20 mouse cellular contexts compared by ENCODE assay signal in genomic region chr7:74377909-74378308, GRCm38 (mm10).
DNase-seq lines count a peak whose midpoint lies in the region; ATAC-seq and TF ChIP-seq lines count a peak whose summit lies in the region.
"Had no signal": no experiment of that assay in that cellular context is flagged by ENCODE, and none has a peak within 500 bp of the region (broad histone marks: within the 10 kb centered on the region; RNA-seq: fewer than 3 reads in every experiment).

No protein-coding gene starts in this region.

- no peaks in the 10 kb centered on the region for H3K9me3 ChIP-seq in hindbrain, postnatal 0 days (ENCODE audit: low read length)
- H3K9me3 ChIP-seq in hindbrain, embryonic 12.5 days (replicated peaks) = no peaks in the 10 kb centered on the region
- H3K9me3 ChIP-seq in embryonic facial prominence, embryonic 12.5 days = no peaks in the 10 kb centered on the region
- H3K9me3 ChIP-seq: forebrain, embryonic 15.5 days; heart, embryonic 13.5 days; hindbrain, embryonic 13.5 days; intestine, embryonic 15.5 days had no signal

- H3K9ac ChIP-seq in hindbrain, postnatal 0 days (replicated peaks; ENCODE audit: low read length) = no peak overlapping the region
- no peak overlapping the region for H3K9ac ChIP-seq in hindbrain, embryonic 12.5 days
- H3K9ac ChIP-seq in embryonic facial prominence, embryonic 12.5 days = no peak overlapping the region
- H3K9ac ChIP-seq: forebrain, embryonic 15.5 days; heart, embryonic 13.5 days; hindbrain, embryonic 13.5 days; intestine, embryonic 15.5 days had no signal

- no peaks in the 10 kb centered on the region for H3K4me1 ChIP-seq in hindbrain, postnatal 0 days (ENCODE audit: insufficient read depth, low read length)
- no peaks in the 10 kb centered on the region for H3K4me1 ChIP-seq in hindbrain, embryonic 12.5 days
- H3K4me1 ChIP-seq in embryonic facial prominence, embryonic 12.5 days = peaks cover 5% of the 10 kb centered on the region; the same call in 1 of the 2 replicates
- H3K4me1 ChIP-seq: forebrain, embryonic 15.5 days; intestine, embryonic 15.5 days had no signal

- WGBS in hindbrain, postnatal 0 days = 78% methylated on average over 10 of the region's 10 CpGs
- WGBS in hindbrain, embryonic 12.5 days = 77% methylated on average over 10 of the region's 10 CpGs
- WGBS in embryonic facial prominence, embryonic 12.5 days = 32% methylated on average over 10 of the region's 10 CpGs

- TF ChIP-seq CTCF in hindbrain, postnatal 0 days (IDR thresholded peaks at IDR 0.05; ENCODE audit: low read depth) = no peak

- no peak overlapping the region for H3K4me3 ChIP-seq in hindbrain, postnatal 0 days (ENCODE audit: low read length)
- no peak overlapping the region for H3K4me3 ChIP-seq in hindbrain, embryonic 12.5 days
- no peak overlapping the region for H3K4me3 ChIP-seq in embryonic facial prominence, embryonic 12.5 days
- H3K4me3 ChIP-seq: forebrain, embryonic 15.5 days; heart, embryonic 13.5 days; hindbrain, embryonic 13.5 days; intestine, embryonic 15.5 days had no signal

- no peak overlapping the region for H3K4me2 ChIP-seq in hindbrain, postnatal 0 days (ENCODE audit: low read depth, low read length)
- H3K4me2 ChIP-seq in hindbrain, embryonic 12.5 days (replicated peaks) = no peak overlapping the region
- H3K4me2 ChIP-seq in embryonic facial prominence, embryonic 12.5 days (replicated peaks) = 0 out of 2 replicates have a peak overlapping the region, but pooled peaks have one; percentile 5
- H3K4me2 ChIP-seq: forebrain, embryonic 15.5 days; heart, embryonic 13.5 days; hindbrain, embryonic 13.5 days; intestine, embryonic 15.5 days had no signal

- no peak for ATAC-seq in hindbrain, postnatal 0 days
- no peak for ATAC-seq in hindbrain, embryonic 12.5 days (ENCODE audit: low FRiP score)
- ATAC-seq in embryonic facial prominence, embryonic 12.5 days (ENCODE audit: insufficient number of reproducible peaks, insufficient read depth, low FRiP score, low TSS enrichment) = no peak
- ATAC-seq in megakaryocyte, adult 5-6 weeks (ENCODE audit: poor library complexity, severe bottlenecking) = 0 out of 2 replicates have a peak, but pooled peaks have one; percentile 40
- no peak for ATAC-seq in activated CD4-positive, CD25-positive, alpha-beta regulatory T cell, adult 4 months
- ATAC-seq: forebrain, embryonic 15.5 days; intestine, embryonic 15.5 days had no signal

- no peaks in the 10 kb centered on the region for H3K36me3 ChIP-seq in hindbrain, postnatal 0 days (ENCODE audit: insufficient read depth, low read length)
- no peaks in the 10 kb centered on the region for H3K36me3 ChIP-seq in hindbrain, embryonic 12.5 days
- no peaks in the 10 kb centered on the region for H3K36me3 ChIP-seq in embryonic facial prominence, embryonic 12.5 days
- H3K36me3 ChIP-seq: forebrain, embryonic 15.5 days; heart, embryonic 13.5 days; hindbrain, embryonic 13.5 days; intestine, embryonic 15.5 days had no signal

- H3K27me3 ChIP-seq in hindbrain, postnatal 0 days (ENCODE audit: insufficient read depth, low read length) = no peaks in the 10 kb centered on the region
- H3K27me3 ChIP-seq in hindbrain, embryonic 12.5 days = no peaks in the 10 kb centered on the region
- H3K27me3 ChIP-seq in embryonic facial prominence, embryonic 12.5 days = no peaks in the 10 kb centered on the region
- H3K27me3 ChIP-seq: forebrain, embryonic 15.5 days; heart, embryonic 13.5 days; hindbrain, embryonic 13.5 days; intestine, embryonic 15.5 days had no signal

- DNase-seq in hindbrain, postnatal 0 days (ENCODE audit: low spot score) = peak; percentile 28
- peak; percentile 10 for DNase-seq in forelimb bud, embryonic 11.5 days (ENCODE audit: low read depth, low spot score)
- no peak for DNase-seq in spleen, postnatal 10 days (ENCODE audit: low spot score in 2 of 2)
- DNase-seq in left cerebral cortex, adult 9 months (ENCODE audit: low spot score in 2 of 2) = no peak
- DNase-seq: adrenal gland, postnatal 10 days; cerebellum, adult 11-12 months; cerebellum, adult 9-11 months; cerebellum, postnatal 36 days; gastrocnemius, postnatal 14 days; heart, adult 11 months; heart, postnatal 36 days; kidney, adult 2 months had no signal

- no peak overlapping the region for H3K27ac ChIP-seq in hindbrain, postnatal 0 days
- no peak overlapping the region for H3K27ac ChIP-seq in hindbrain, embryonic 12.5 days
- H3K27ac ChIP-seq in embryonic facial prominence, embryonic 12.5 days = no peak overlapping the region
- H3K27ac ChIP-seq: forebrain, embryonic 15.5 days; heart, embryonic 13.5 days; hindbrain, embryonic 13.5 days; intestine, embryonic 15.5 days had no signal

Comparison
In these comparisons a context has a peak if more than half of its experiments do, and no peak if none do; other contexts are left out.
1. DNase-seq: peak in hindbrain, postnatal 0 days (single experiment) and forelimb bud, embryonic 11.5 days (single experiment); none in spleen, postnatal 10 days (0 of 2) and left cerebral cortex, adult 9 months (0 of 2).